Mouse (Mus musculus) liver, embryonic 14.5 days (tissue): ENCODE measurements at regions not wholly inside any gene's neighbourhood (a gene's known extent, or its start where the extent isn't known, plus 50 kb on each side); places are given as distances from the start of the nearest gene placed in this dataset.

ENCODE experiments used
- ATAC-seq: fragments of 200-750 bp; cut with Nextera tagmentation; 2 replicates; pipeline ENCODE4 v1.8.0; 2017; ENCODE audit warnings: moderate number of reproducible peaks, mild to moderate bottlenecking, moderate library complexity; ENCODE audit not compliant: insufficient read depth
- DNase-seq, 3 experiments: peaks; one replicate each; pipeline ENCODE4 v3.0.0-alpha.2; 2012 to 2013; ENCODE audit warnings: low read depth in 3 of 3, low spot score in 3 of 3
- H3K27ac ChIP-seq: fragments of 300-500 bp; sonication (generic); 2 replicates; pipeline ENCODE4 v1.5.1; 2014; ENCODE audit warnings: moderate library complexity, mild to moderate bottlenecking, control low read depth, inconsistent platforms
- H3K27me3 ChIP-seq: fragments of 300-500 bp; sonication (generic); 2 replicates; pipeline ENCODE4 v1.6.1; 2014; ENCODE audit warnings: mild to moderate bottlenecking, low read length, moderate library complexity; ENCODE audit not compliant: control insufficient read depth, insufficient read depth
- H3K36me3 ChIP-seq: fragments of 300-500 bp; sonication (generic); replicated peaks from 2 replicates; pipeline ENCODE4 v1.6.1; 2014; ENCODE audit warnings: low read depth; ENCODE audit not compliant: control insufficient read depth, insufficient read depth
- H3K4me1 ChIP-seq, 2 experiments: fragments of 200-500 bp in 1 of 2; fragments of 300-500 bp in 1 of 2; sonication (generic) in 1 of 2; replicated peaks; 2 replicates each; pipeline ENCODE4 v1.6.1; 2012 to 2014; ENCODE audit warnings: antibody characterized with exemption in 1 of 2, inconsistent platforms in 1 of 2, low read length in 1 of 2; ENCODE audit not compliant: control insufficient read depth in 2 of 2, insufficient read depth in 2 of 2
- H3K4me2 ChIP-seq: fragments of 300-500 bp; sonication (generic); 2 replicates; pipeline ENCODE4 v1.6.1; 2014; ENCODE audit warnings: low read depth, mild to moderate bottlenecking, control low read depth, moderate library complexity
- H3K4me3 ChIP-seq, 2 experiments: fragments of 200-500 bp in 1 of 2; fragments of 300-500 bp in 1 of 2; sonication (generic) in 1 of 2; 2 replicates each; pipeline ENCODE4 v1.5.1; 2012 to 2014; ENCODE audit warnings: low read depth in 2 of 2, low read length in 2 of 2, mild to moderate bottlenecking in 2 of 2, control low read depth in 1 of 2, inconsistent platforms in 1 of 2, moderate library complexity in 1 of 2; ENCODE audit not compliant: insufficient read depth in 1 of 2
- H3K9ac ChIP-seq: fragments of 300-500 bp; sonication (generic); replicated peaks from 2 replicates; pipeline ENCODE4 v1.6.1; 2014; ENCODE audit warnings: mild to moderate bottlenecking, control low read depth, moderate library complexity
- H3K9me3 ChIP-seq: fragments of 300-500 bp; sonication (generic); 2 replicates; pipeline ENCODE4 v1.6.1; 2016; ENCODE audit warnings: low read length, mixed read lengths; ENCODE audit not compliant: control insufficient read depth
- CTCF ChIP-seq: IDR thresholded peaks from 2 replicates; pipeline ENCODE4 v1.5.1; 2016; ENCODE audit warnings: antibody characterized with exemption, low read depth, control low read depth
- EP300 ChIP-seq: IDR thresholded peaks from 2 replicates; pipeline ENCODE4 v1.6.1; 2016; ENCODE audit warnings: antibody characterized with exemption, low read depth
- WGBS: fragments of 180-500 bp; shearing (Covaris S2); extraction: QIAGEN DNeasy Blood & Tissue Kit; methylation state at CpG from one replicate; pipeline ENCODE4 v1.1.7; 2014; ENCODE audit not compliant: insufficient replicate concordance; 5-methylcytosine and 5-hydroxymethylcytosine counted together

GRCm38 (mm10) chr1:90451942-90452557, 150.7 kb upstream of the Cops8 start:
- no peak overlapping the region for H3K4me2 ChIP-seq
- no peak overlapping the region for H3K9ac ChIP-seq
- WGBS = 47% methylated on average over 6 of the region's 6 CpGs
- DNase-seq (no peak), ATAC-seq (no peak)
- no peaks in the 10 kb centered on the region for H3K36me3 ChIP-seq
- H3K27ac ChIP-seq = no peak overlapping the region
- H3K9me3 ChIP-seq = no peaks in the 10 kb centered on the region
- TF ChIP-seq EP300 = no peak
- TF ChIP-seq CTCF = no peak
- H3K4me3 ChIP-seq = no peak overlapping the region
- H3K27me3 ChIP-seq = no peaks in the 10 kb centered on the region
- H3K4me1 ChIP-seq = peaks cover 0 to 2% of the 10 kb centered on the region in 2 experiments; a peak in 1 of 4 replicates

DNA sequence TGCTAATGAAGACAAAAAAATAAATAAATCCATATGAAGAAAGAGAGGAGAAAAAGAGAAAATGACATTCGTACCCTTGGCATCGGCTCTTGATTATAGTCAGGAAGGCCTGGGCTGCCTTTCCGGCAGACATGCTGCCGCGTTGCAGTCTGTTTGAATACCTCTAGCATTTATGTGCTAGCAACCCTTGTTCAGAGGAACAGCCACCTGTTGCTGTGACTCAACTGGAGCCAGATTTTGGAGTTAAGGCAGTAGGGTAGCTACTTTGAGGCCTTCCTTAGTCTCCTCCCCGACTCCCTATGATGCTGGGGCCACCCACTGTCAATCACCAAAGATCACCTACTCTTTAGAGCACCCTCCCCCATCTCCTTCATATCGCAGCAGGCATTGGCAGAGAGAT, 148.5 kb upstream of the Cops8 start:
- Histone ChIP-seq H3K9ac (no peak overlapping the region), H3K4me2 (no peak overlapping the region), H3K27ac (no peak overlapping the region), H3K4me1 (peaks cover 0 to 2% of the 10 kb centered on the region in 2 experiments; a peak in 1 of 4 replicates), H3K36me3 (no peaks in the 10 kb centered on the region), H3K4me3 (no peak overlapping the region), H3K27me3 (no peaks in the 10 kb centered on the region), H3K9me3 (no peaks in the 10 kb centered on the region)
- ATAC-seq (no peak), DNase-seq (no peak)
- WGBS = 58% methylated on average over 7 of the region's 7 CpGs
- TF ChIP-seq EP300 = no peak
- TF ChIP-seq CTCF = no peak

DNA sequence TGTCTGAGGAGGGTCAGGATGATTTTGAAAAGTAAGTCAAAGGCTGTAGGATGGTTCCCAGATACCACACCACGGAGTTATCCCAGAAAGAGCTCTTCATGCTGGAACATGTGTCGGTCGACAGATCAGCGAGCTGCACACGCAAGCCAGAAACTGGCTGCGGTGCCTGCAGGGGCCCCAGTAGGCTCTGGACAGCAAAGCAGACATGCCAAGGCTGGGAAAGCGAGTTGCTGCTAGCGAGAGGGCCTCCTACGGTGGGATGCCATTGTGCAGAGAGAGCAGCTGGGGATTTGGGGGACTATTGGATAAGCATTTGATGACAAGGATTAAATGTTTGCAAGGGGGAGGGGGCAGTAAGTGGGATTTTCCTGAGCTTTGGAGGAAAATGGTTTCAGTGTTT, 145.4 kb upstream of the Cops8 start:
- Histone ChIP-seq H3K9me3 (no peaks in the 10 kb centered on the region), H3K4me1 (0 out of 4 replicates have a peak, but pooled peaks cover 0 to 2% of the 10 kb centered on the region in 2 experiments), H3K27ac (no peak overlapping the region), H3K4me3 (no peak overlapping the region), H3K36me3 (no peaks in the 10 kb centered on the region), H3K27me3 (no peaks in the 10 kb centered on the region), H3K9ac (no peak overlapping the region), H3K4me2 (no peak overlapping the region)
- DNase-seq = no peak
- TF ChIP-seq CTCF = no peak
- no peak for TF ChIP-seq EP300
- ATAC-seq = no peak
- 41% methylated on average over 9 of the region's 9 CpGs for WGBS

DNA sequence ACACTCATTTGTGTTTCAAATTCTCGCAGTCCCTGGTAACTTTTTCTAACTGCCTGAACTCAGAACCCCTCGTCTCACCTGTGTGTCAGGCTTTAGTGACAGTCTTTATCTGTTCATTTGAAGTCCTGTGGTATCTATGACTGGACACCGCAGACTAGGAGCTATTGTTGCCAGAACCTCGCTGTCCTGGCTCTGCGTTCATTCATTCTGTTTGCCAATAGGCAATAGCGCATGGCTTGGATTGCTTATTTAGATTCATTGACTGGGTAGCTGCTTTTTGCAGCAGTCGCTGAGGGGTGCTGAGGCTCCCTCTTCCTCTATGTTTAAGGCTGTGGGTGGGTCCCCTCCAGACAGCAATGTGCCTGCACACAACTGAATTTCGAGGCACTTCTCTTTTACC, 144.6 kb upstream of the Cops8 start:
- Histone ChIP-seq H3K27me3 (no peaks in the 10 kb centered on the region), H3K27ac (no peak overlapping the region), H3K36me3 (no peaks in the 10 kb centered on the region), H3K4me3 (no peak overlapping the region), H3K9me3 (no peaks in the 10 kb centered on the region), H3K9ac (no peak overlapping the region), H3K4me1 (0 out of 4 replicates have a peak, but pooled peaks cover 0 to 2% of the 10 kb centered on the region in 2 experiments), H3K4me2 (no peak overlapping the region)
- WGBS = 66% methylated on average over 8 of the region's 8 CpGs
- DNase-seq (no peak), ATAC-seq (no peak)
- TF ChIP-seq EP300 (no peak), CTCF (no peak)

DNA sequence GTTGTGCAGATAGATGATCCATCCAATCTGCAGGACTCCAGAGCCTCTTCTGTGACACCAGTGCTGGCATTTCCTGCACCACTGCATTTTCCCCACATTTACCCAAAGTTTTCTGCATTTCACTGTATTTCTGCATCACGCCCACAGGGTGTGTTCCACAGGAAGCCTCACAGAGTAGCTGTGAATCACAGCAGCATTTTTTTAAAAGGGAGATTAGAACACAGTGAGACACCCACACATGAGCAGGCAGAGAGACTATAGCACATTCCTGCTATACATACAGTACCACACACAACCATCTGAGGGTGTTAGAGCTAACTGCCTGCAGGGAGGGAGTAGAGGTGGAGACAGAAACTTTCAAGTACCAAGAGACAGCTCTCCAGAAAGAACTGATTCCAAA, 141.1 kb upstream of the Cops8 start:
- Histone ChIP-seq H3K27ac (no peak overlapping the region), H3K27me3 (no peaks in the 10 kb centered on the region), H3K4me1 (no peaks in the 10 kb centered on the region), H3K4me3 (no peak overlapping the region), H3K4me2 (no peak overlapping the region), H3K9ac (no peak overlapping the region), H3K9me3 (no peaks in the 10 kb centered on the region), H3K36me3 (no peaks in the 10 kb centered on the region)
- no peak for DNase-seq
- no peak for TF ChIP-seq EP300
- TF ChIP-seq CTCF = no peak
- whole genome bisulfite sequencing = 54% methylated on average over 1 of the region's 1 CpGs
- ATAC-seq = no peak
